Mouse (Mus musculus) CH12.LX (cell line): ENCODE data around the gene Thumpd1.

Experiments used
- CTCF ChIP-seq, 2 experiments: IDR thresholded peaks in 1 of 2; conservative IDR thresholded peaks in 1 of 2; 2 replicates each; pipeline ENCODE4 v1.5.1; 2011 to 2012; ENCODE audit warnings: low read depth in 2 of 2, low read length in 2 of 2, improper control_type of control experiment in 1 of 2, inconsistent platforms in 1 of 2, mild to moderate bottlenecking in 1 of 2, moderate library complexity in 1 of 2
- E2F4 ChIP-seq: IDR thresholded peaks from 2 replicates; pipeline ENCODE4 v1.6.1; 2011; ENCODE audit warnings: low read depth, low read length, improper control_type of control experiment; ENCODE audit not compliant: insufficient replicate concordance
- EP300 ChIP-seq: IDR thresholded peaks from 2 replicates; pipeline ENCODE4 v1.6.1; 2011; ENCODE audit warnings: low read length, improper control_type of control experiment
- MEF2A ChIP-seq: IDR thresholded peaks from 2 replicates; pipeline ENCODE4 v1.6.1; 2014; ENCODE audit warnings: low read depth, mild to moderate bottlenecking, inconsistent platforms, low read length, improper control_type of control experiment, borderline replicate concordance
- POLR2A ChIP-seq: IDR thresholded peaks from 2 replicates; pipeline ENCODE4 v1.6.1; 2011; ENCODE audit warnings: low read depth, mild to moderate bottlenecking, improper control_type of control experiment, low read length
- SIN3A ChIP-seq: IDR thresholded peaks from 2 replicates; pipeline ENCODE4 v1.6.1; 2012; ENCODE audit warnings: low read length, improper control_type of control experiment, inconsistent platforms
- SMC3 ChIP-seq: IDR thresholded peaks from 2 replicates; pipeline ENCODE4 v1.6.1; 2011; ENCODE audit warnings: low read depth, low read length, improper control_type of control experiment
- ZC3H11A ChIP-seq: IDR thresholded peaks from 2 replicates; pipeline ENCODE4 v1.6.1; 2012; ENCODE audit warnings: low read depth, mild to moderate bottlenecking, inconsistent platforms, low read length, improper control_type of control experiment

- TF ChIP-seq ZC3H11A, result no peak
- no peak for TF ChIP-seq POLR2A
- TF ChIP-seq CTCF (conservative IDR thresholded peaks at IDR 0.05 in 1 of 2, IDR thresholded peaks at IDR 0.05 in 1 of 2; ENCODE audit: low read depth in 2 of 2, low read length in 2 of 2), result no peak
- TF ChIP-seq SIN3A, result no peak
- TF ChIP-seq SMC3, result no peak
- no peak for TF ChIP-seq EP300
- TF ChIP-seq E2F4, result no peak
- no peak for TF ChIP-seq MEF2A
These were observed 37.9 kb downstream of the Thumpd1 start for GRCm38 (mm10) chr7:119682699-119683098.
